Mouse (Mus musculus) heart, embryonic 14.5 days (tissue): Measurements from ENCODE around the gene Cd2ap. TPM values are rescaled to one million over a fixed set of nuclear protein-coding genes. Genes with fewer than 3 reads are reported as not detected.
"Not testable (repeated sequence)": the region's sequence is repeated elsewhere in the genome, so short reads cannot be mapped to it uniquely, and the experiment has no call there.

Source experiments
- ATAC-seq: fragments of 200-750 bp; cut with Nextera tagmentation; 2 replicates; pipeline ENCODE4 v1.8.0; 2017; ENCODE audit warnings: low read depth, moderate TSS enrichment; ENCODE audit not compliant: insufficient number of reproducible peaks, insufficient read depth, low FRiP score
- H3K27ac ChIP-seq, 2 experiments: fragments of 200-500 bp in 1 of 2; fragments of 300-500 bp in 1 of 2; sonication (generic) in 1 of 2; replicated peaks in 1 of 2; 2 replicates each; pipeline ENCODE4 v1.5.1; 2012 to 2014; ENCODE audit warnings: low read depth in 2 of 2, low read length in 2 of 2, control low read depth in 1 of 2, mild to moderate bottlenecking in 1 of 2, mixed read lengths in 1 of 2; ENCODE audit not compliant: control insufficient read depth in 1 of 2, insufficient read depth in 1 of 2
- H3K27me3 ChIP-seq: fragments of 300-500 bp; sonication (generic); 2 replicates; pipeline ENCODE4 v1.6.1; 2014; ENCODE audit warnings: mild to moderate bottlenecking, low read length, control low read depth; ENCODE audit not compliant: control insufficient read depth, insufficient read depth
- H3K36me3 ChIP-seq: fragments of 300-500 bp; sonication (generic); 2 replicates; pipeline ENCODE4 v1.6.1; 2014; ENCODE audit warnings: mild to moderate bottlenecking, control low read depth, low read length, mixed read lengths; ENCODE audit not compliant: control insufficient read depth, insufficient read depth
- H3K4me1 ChIP-seq, 2 experiments: fragments of 200-500 bp in 1 of 2; fragments of 300-500 bp in 1 of 2; sonication (generic) in 1 of 2; 2 replicates each; pipeline ENCODE4 v1.6.1; 2012 to 2014; ENCODE audit warnings: low read length in 2 of 2, control low read depth in 1 of 2, mixed read lengths in 1 of 2; ENCODE audit not compliant: control insufficient read depth in 2 of 2, insufficient read depth in 2 of 2
- H3K4me2 ChIP-seq: fragments of 300-500 bp; sonication (generic); 2 replicates; pipeline ENCODE4 v1.6.1; 2014; ENCODE audit warnings: mild to moderate bottlenecking, low read length
- H3K4me3 ChIP-seq, 2 experiments: fragments of 200-500 bp in 1 of 2; fragments of 300-500 bp in 1 of 2; sonication (generic) in 1 of 2; 2 replicates each; pipeline ENCODE4 v1.5.1; 2012 to 2014; ENCODE audit warnings: low read length in 2 of 2, mild to moderate bottlenecking in 2 of 2, control low read depth in 1 of 2, low read depth in 1 of 2, moderate library complexity in 1 of 2; ENCODE audit not compliant: control insufficient read depth in 1 of 2, insufficient read depth in 1 of 2
- H3K9ac ChIP-seq: fragments of 300-500 bp; sonication (generic); 2 replicates; pipeline ENCODE4 v1.6.1; 2014; ENCODE audit warnings: mild to moderate bottlenecking, low read length
- H3K9me3 ChIP-seq: fragments of 300-500 bp; sonication (generic); 2 replicates; pipeline ENCODE4 v1.6.1; 2016; ENCODE audit warnings: low read length, control low read depth; ENCODE audit not compliant: control insufficient read depth
- WGBS: fragments of 180-500 bp; shearing (Covaris S2); extraction: QIAGEN DNeasy Blood & Tissue Kit; methylation state at CpG from one replicate; pipeline ENCODE4 v1.1.7; 2014; 5-methylcytosine and 5-hydroxymethylcytosine counted together
- polyA plus RNA-seq: library from polyadenylated mRNA; unstranded; fragments of >200 nt; fragmentation: Nextera tagmentation; extraction: Ambion mirVana; gene quantifications from 2 replicates; pipeline ENCODE4 v1.2.1, GENCODE M21; 2014

The Cd2ap gene
- polyA plus RNA-seq, 1 experiment from 2014 or later = 26.1 TPM

DNA sequence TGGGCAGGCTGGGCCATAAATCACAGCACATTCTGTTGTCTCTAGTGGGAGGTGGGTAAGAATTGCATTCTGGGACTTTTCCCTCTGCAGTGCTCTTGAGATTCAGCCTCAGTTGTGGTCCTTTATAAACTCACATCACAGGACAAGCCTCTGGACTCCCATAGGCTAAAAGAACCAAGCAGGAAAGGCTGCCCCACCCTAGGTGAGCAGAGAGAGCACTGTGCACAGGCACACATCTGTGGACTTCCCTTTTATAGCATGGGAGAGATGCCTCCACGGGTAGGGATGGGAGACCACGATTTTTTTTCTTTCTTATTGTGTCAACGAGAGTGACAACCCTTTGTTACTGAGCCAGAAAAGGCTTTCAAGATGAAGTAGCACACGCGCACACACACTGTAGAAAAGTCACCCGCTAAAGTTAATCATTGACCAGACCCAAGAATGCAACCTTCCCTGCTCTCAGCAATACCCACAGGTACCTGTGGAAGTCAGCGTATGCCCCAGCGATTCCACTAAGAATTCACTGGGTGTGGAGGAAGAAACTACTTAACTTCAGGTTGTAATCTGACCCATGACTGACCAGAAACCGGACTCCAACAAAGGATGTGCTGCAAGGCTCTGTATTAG, 32.4 kb upstream of the Cd2ap start:
- ATAC-seq = no peak
- no peak overlapping the region for H3K27ac ChIP-seq
- no peak overlapping the region for H3K4me2 ChIP-seq
- no peaks in the 10 kb centered on the region for H3K9me3 ChIP-seq
- H3K36me3 ChIP-seq = no peaks in the 10 kb centered on the region
- H3K9ac ChIP-seq = no peak overlapping the region
- no peaks in the 10 kb centered on the region for H3K27me3 ChIP-seq
- no peak overlapping the region for H3K4me3 ChIP-seq
- WGBS = 68% methylated on average over 9 of the region's 9 CpGs
- no peaks in the 10 kb centered on the region for H3K4me1 ChIP-seq

DNA sequence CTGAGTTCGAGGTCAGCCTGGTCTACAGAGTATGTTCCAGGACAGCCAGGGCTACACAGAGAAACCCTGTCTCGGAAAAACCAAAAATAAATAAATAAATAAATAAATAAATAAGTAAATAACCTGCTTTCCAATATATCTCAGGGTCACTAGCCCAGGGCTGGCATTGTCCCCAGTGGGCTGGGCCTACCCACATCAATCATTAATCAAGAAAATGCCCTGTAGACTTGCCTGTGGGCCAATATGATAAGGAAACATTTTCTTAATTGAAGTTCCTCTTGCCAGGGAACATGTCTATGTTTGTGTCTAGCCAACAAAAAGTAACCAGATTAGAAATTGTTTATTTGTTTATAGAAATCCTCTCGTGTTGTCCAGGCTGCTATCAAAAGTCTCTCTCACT, 31.7 kb upstream of the Cd2ap start:
- Histone ChIP-seq H3K4me3 (no peak overlapping the region), H3K27me3 (no peaks in the 10 kb centered on the region), H3K4me1 (no peaks in the 10 kb centered on the region), H3K9me3 (no peaks in the 10 kb centered on the region), H3K9ac (no peak overlapping the region), H3K36me3 (no peaks in the 10 kb centered on the region), H3K27ac (no peak overlapping the region), H3K4me2 (no peak overlapping the region)
- ATAC-seq = no peak
- 77% methylated on average over 3 of the region's 3 CpGs for WGBS

DNA sequence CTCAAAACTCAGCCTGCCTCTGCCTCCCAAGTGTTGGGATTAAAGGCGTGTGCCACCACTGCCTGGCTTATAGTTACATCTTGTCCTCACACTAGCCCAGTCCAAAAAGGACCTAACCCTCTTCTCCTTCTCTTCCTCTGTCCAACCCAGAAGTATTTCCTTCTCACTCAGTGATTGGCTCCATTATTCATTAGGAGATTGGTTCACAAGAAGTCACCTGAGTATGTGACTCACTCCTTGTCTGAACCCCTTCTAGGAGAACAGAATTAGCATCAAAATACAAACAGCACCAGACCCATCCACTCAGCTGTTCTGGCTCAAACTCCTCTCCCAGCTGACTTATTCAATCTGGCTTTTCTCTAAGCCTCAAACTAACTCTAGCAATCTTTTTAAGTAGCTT, 30.0 kb upstream of the Cd2ap start:
- not testable (repeated sequence) for H3K27me3 ChIP-seq, H3K27ac ChIP-seq, H3K4me2 ChIP-seq, H3K4me3 ChIP-seq, H3K4me1 ChIP-seq, H3K36me3 ChIP-seq, H3K9ac ChIP-seq, ATAC-seq, H3K9me3 ChIP-seq
- WGBS = 75% methylated on average over 1 of the region's 1 CpGs

- no peaks in the 10 kb centered on the region for H3K27me3 ChIP-seq
- H3K9me3 ChIP-seq = no peaks in the 10 kb centered on the region
- H3K4me2 ChIP-seq = no peak overlapping the region
- ATAC-seq = no peak
- H3K36me3 ChIP-seq = no peaks in the 10 kb centered on the region
- WGBS = 78% methylated on average over 6 of the region's 6 CpGs
- H3K9ac ChIP-seq = no peak overlapping the region
- no peak overlapping the region for H3K27ac ChIP-seq
- no peaks in the 10 kb centered on the region for H3K4me1 ChIP-seq
- no peak overlapping the region for H3K4me3 ChIP-seq
Measured at GRCm38 (mm10) chr17:42905919-42906318, 29.5 kb upstream of the Cd2ap start.

- H3K36me3 ChIP-seq = no peaks in the 10 kb centered on the region
- no peak overlapping the region for H3K9ac ChIP-seq
- no peak overlapping the region for H3K4me2 ChIP-seq
- H3K4me3 ChIP-seq = no peak overlapping the region
- H3K4me1 ChIP-seq = no peaks in the 10 kb centered on the region
- no peak overlapping the region for H3K27ac ChIP-seq
- ATAC-seq = no peak
- 60% methylated on average over 2 of the region's 2 CpGs for WGBS
- H3K27me3 ChIP-seq = no peaks in the 10 kb centered on the region
- 0 out of 2 replicates have a peak, but pooled peaks cover 6% of the 10 kb centered on the region for H3K9me3 ChIP-seq
Measured at GRCm38 (mm10) chr17:42900795-42901194, 24.3 kb upstream of the Cd2ap start.

DNA sequence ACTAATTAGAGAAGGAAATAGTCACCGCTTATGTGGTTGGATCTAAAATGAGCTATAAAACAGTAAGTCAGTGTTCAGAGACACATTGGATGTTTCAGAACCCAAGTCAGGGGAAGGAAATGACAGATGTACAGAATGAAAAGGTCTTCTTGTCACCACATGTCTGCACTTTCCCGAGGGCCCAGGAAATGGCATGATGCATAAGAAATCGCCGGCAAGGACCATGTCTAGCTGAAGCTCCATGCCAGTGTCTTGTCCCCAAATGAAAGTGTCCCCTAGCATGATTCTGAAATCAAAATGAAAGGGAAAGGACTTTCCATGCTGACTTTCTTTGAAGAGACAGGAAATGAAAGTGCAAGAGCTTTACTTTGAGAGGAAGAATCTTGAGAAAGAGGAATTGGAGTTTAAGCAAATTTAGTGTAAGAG, 10.8 kb upstream of the Cd2ap start:
- Histone ChIP-seq H3K4me2 (no peak overlapping the region), H3K4me3 (no peak overlapping the region), H3K27ac (no peak overlapping the region), H3K9ac (no peak overlapping the region), H3K4me1 (peaks cover 19 to 24% of the 10 kb centered on the region in 2 experiments), H3K27me3 (no peaks in the 10 kb centered on the region), H3K36me3 (no peaks in the 10 kb centered on the region), H3K9me3 (no peaks in the 10 kb centered on the region)
- WGBS = 61% methylated on average over 4 of the region's 4 CpGs
- ATAC-seq = no peak

DNA sequence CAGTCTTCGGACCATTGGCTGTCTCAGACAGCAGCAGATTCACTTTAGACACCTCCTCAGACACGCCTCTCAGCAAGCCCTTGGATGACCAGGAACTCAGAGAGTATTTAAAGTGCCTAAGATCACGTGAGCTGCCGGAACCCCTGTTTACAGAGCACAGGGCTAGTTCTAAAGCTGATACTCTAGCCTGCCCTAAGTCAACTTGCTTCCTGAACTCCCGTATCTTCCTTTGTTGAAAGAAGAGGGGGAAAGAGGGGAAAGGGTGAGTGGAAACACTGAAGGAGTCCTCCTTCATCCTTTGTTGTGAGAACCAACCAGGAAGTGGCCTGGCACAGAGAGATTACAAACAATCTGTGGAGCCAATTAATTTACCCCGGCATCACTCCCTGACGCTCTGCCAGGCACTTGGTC, 8.6 kb upstream of the Cd2ap start:
- Histone ChIP-seq H3K4me3 (no peak overlapping the region), H3K9ac (no peak overlapping the region), H3K4me2 (peak overlapping the region; percentile 3), H3K27ac (peak overlapping the region; percentile 11 to 75), H3K27me3 (no peaks in the 10 kb centered on the region), H3K9me3 (no peaks in the 10 kb centered on the region), H3K36me3 (no peaks in the 10 kb centered on the region), H3K4me1 (peaks cover 19 to 24% of the 10 kb centered on the region in 2 experiments)
- 30% methylated on average over 7 of the region's 7 CpGs for WGBS
- peak; percentile 68 for ATAC-seq

DNA sequence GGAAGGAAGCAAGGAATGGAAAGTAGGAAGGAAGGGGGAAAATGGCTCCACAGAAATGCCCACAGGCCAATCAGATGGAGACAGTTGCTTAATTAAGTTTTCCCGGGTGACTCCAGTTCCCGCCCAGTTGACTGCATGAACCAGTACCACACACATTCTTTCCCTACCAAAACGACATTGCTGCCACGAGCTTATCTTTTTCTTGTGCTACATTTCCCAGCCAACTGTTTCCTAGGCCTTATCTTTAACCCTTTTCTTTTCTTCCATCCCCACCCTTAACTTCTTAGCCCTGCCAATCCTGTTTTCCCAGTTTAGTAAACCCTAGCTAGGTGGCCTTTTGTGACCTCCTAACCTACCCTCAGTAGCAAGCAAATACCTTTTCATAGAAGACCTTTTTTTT, 7.9 kb upstream of the Cd2ap start:
- H3K4me2 ChIP-seq = no peak overlapping the region
- peaks cover 19 to 24% of the 10 kb centered on the region in 2 experiments for H3K4me1 ChIP-seq
- no peak overlapping the region for H3K9ac ChIP-seq
- no peaks in the 10 kb centered on the region for H3K9me3 ChIP-seq
- 7% methylated on average over 4 of the region's 4 CpGs for WGBS
- H3K4me3 ChIP-seq = no peak overlapping the region
- no peak for ATAC-seq
- H3K27me3 ChIP-seq = no peaks in the 10 kb centered on the region
- H3K27ac ChIP-seq = peak overlapping the region; percentile 2 to 75; a peak in 2 of 4 replicates
- no peaks in the 10 kb centered on the region for H3K36me3 ChIP-seq
